Comparison of ENCODE assay signal across 8 mouse cellular contexts in genomic region chr6:29215881-29216501, GRCm38 (mm10). TPM values are rescaled to one million over a fixed set of nuclear protein-coding genes. Genes with fewer than 3 reads are reported as not detected.
DNase-seq lines count a peak whose midpoint lies in the region; ATAC-seq lines count a peak whose summit lies in the region.

Gene Impdh1 (minus strand): TSS chr6:29216364.

- peak within 1 kb of the TSS; percentile 69 for H3K4me3 ChIP-seq in embryonic facial prominence, embryonic 14.5 days (ENCODE audit: low read depth, low read length)
- peak within 1 kb of the TSS; percentile 80 for H3K4me3 ChIP-seq in heart, embryonic 13.5 days
- H3K4me3 ChIP-seq in liver, embryonic 16.5 days (ENCODE audit: low read depth, low read length) = peak within 1 kb of the TSS; percentile 70
- peak within 1 kb of the TSS; percentile 62 for H3K4me3 ChIP-seq in neural tube, embryonic 12.5 days

- H3K27me3 ChIP-seq in embryonic facial prominence, embryonic 14.5 days (replicated peaks; ENCODE audit: control insufficient read depth, insufficient read depth, low read length) = peaks cover 21% of the 10 kb centered on the region
- peaks cover 29% of the 10 kb centered on the region for H3K27me3 ChIP-seq in heart, embryonic 13.5 days (replicated peaks)
- peaks cover 22% of the 10 kb centered on the region for H3K27me3 ChIP-seq in liver, embryonic 16.5 days (ENCODE audit: control insufficient read depth, insufficient read depth, low read depth, low read length)
- H3K27me3 ChIP-seq in neural tube, embryonic 12.5 days (replicated peaks) = peaks cover 18% of the 10 kb centered on the region

- peak; percentile 88 for DNase-seq in CD4-positive, CD25-positive, alpha-beta regulatory T cell, adult 2 months (ENCODE audit: low read depth, low spot score)
- DNase-seq in adrenal gland, postnatal 36 days = peak; percentile 79 to 86
- DNase-seq in embryonic facial prominence, embryonic 14.5 days (ENCODE audit: low spot score) = peak; percentile 85
- DNase-seq in kidney, postnatal 10 days = peak; percentile 90
- peak; percentile 91 for DNase-seq in thymus, adult 18-20 months

- H3K9ac ChIP-seq in embryonic facial prominence, embryonic 14.5 days (ENCODE audit: low read depth, low read length) = peak within 1 kb of the TSS; percentile 69
- peak within 1 kb of the TSS; percentile 82 for H3K9ac ChIP-seq in heart, embryonic 13.5 days
- H3K9ac ChIP-seq in liver, embryonic 16.5 days (ENCODE audit: low read depth, low read length) = peak within 1 kb of the TSS; percentile 61
- H3K9ac ChIP-seq in neural tube, embryonic 12.5 days = peak within 1 kb of the TSS; percentile 70

- H3K27ac ChIP-seq in embryonic facial prominence, embryonic 14.5 days (replicated peaks; ENCODE audit: low read depth, low read length) = no peak within 1 kb of the TSS
- 0 out of 2 replicates have a peak within 1 kb of the TSS, but pooled peaks have one; percentile 15 for H3K27ac ChIP-seq in heart, embryonic 13.5 days (replicated peaks)
- H3K27ac ChIP-seq in liver, embryonic 16.5 days (ENCODE audit: low read length) = no peak within 1 kb of the TSS
- no peak within 1 kb of the TSS for H3K27ac ChIP-seq in neural tube, embryonic 12.5 days

- H3K9me3 ChIP-seq in embryonic facial prominence, embryonic 14.5 days (ENCODE audit: control insufficient read depth, low read length) = no peaks in the 10 kb centered on the region
- no peaks in the 10 kb centered on the region for H3K9me3 ChIP-seq in heart, embryonic 13.5 days
- no peaks in the 10 kb centered on the region for H3K9me3 ChIP-seq in liver, embryonic 16.5 days (replicated peaks; ENCODE audit: control insufficient read depth, low read length)
- H3K9me3 ChIP-seq in neural tube, embryonic 12.5 days = no peaks in the 10 kb centered on the region

- WGBS in embryonic facial prominence, embryonic 14.5 days = 0% methylated on average over 42 of the region's 56 CpGs
- 0% methylated on average over 54 of the region's 56 CpGs for WGBS in heart, embryonic 13.5 days
- WGBS in liver, embryonic 16.5 days (ENCODE audit: insufficient replicate concordance) = under 1% methylated on average over 55 of the region's 56 CpGs
- WGBS in neural tube, embryonic 12.5 days = under 1% methylated on average over 56 of the region's 56 CpGs

- H3K4me1 ChIP-seq in embryonic facial prominence, embryonic 14.5 days (ENCODE audit: control insufficient read depth, insufficient read depth, low read length) = peaks cover 21% of the 10 kb centered on the region
- H3K4me1 ChIP-seq in heart, embryonic 13.5 days = peaks cover 36% of the 10 kb centered on the region
- H3K4me1 ChIP-seq in liver, embryonic 16.5 days (ENCODE audit: control insufficient read depth, low read depth, low read length) = peaks cover 20% of the 10 kb centered on the region
- H3K4me1 ChIP-seq in neural tube, embryonic 12.5 days = peaks cover 37% of the 10 kb centered on the region

- peak; percentile 76 for ATAC-seq in embryonic facial prominence, embryonic 14.5 days (ENCODE audit: low read depth)
- peak; percentile 68; the same call in 1 of the 2 replicates for ATAC-seq in heart, embryonic 13.5 days (ENCODE audit: extremely low read depth, insufficient number of reproducible peaks, low FRiP score, low TSS enrichment)
- peak; percentile 73 for ATAC-seq in liver, embryonic 16.5 days (ENCODE audit: low read depth)
- ATAC-seq in neural tube, embryonic 12.5 days (ENCODE audit: low FRiP score, low read depth) = peak; percentile 72

- no peaks in the 10 kb centered on the region for H3K36me3 ChIP-seq in embryonic facial prominence, embryonic 14.5 days (ENCODE audit: control insufficient read depth, insufficient read depth, low read length)
- H3K36me3 ChIP-seq in heart, embryonic 13.5 days = no peaks in the 10 kb centered on the region
- no peaks in the 10 kb centered on the region for H3K36me3 ChIP-seq in liver, embryonic 16.5 days (ENCODE audit: control insufficient read depth, insufficient read depth)
- H3K36me3 ChIP-seq in neural tube, embryonic 12.5 days = no peaks in the 10 kb centered on the region

- peak within 1 kb of the TSS; percentile 99 for H3K4me2 ChIP-seq in embryonic facial prominence, embryonic 14.5 days (ENCODE audit: low read depth, low read length)
- H3K4me2 ChIP-seq in heart, embryonic 13.5 days = peak within 1 kb of the TSS; percentile 99
- peak within 1 kb of the TSS; percentile 88 for H3K4me2 ChIP-seq in liver, embryonic 16.5 days (ENCODE audit: low read depth, low read length)
- peak within 1 kb of the TSS; percentile 99 for H3K4me2 ChIP-seq in neural tube, embryonic 12.5 days (replicated peaks)

RNA-seq across cellular contexts. Expression of gene Impdh1, which starts in this region (rescaled TPM):
- total RNA-seq in adrenal gland, postnatal 36 days (2021) = 10 to 100 TPM; 74.9 to 83.1 TPM
- 47.1 and 50.7 TPM in 2 replicates for polyA plus RNA-seq in embryonic facial prominence, embryonic 14.5 days (2014; fragmentation: Nextera tagmentation; extraction: Ambion mirVana)
- 34.7 and 36.6 TPM in 2 replicates for polyA plus RNA-seq in heart, embryonic 13.5 days (2015; fragmentation: Nextera tagmentation; extraction: Ambion mirVana)
- 8.4 and 10.0 TPM in 2 replicates for polyA plus RNA-seq in liver, embryonic 16.5 days (2015; fragmentation: Nextera tagmentation; extraction: Ambion mirVana)
- 65.0 and 69.5 TPM in 2 replicates for polyA plus RNA-seq in neural tube, embryonic 12.5 days (2016; fragmentation: Nextera tagmentation; extraction: Ambion mirVana)
